8 mouse cellular contexts compared by ENCODE assay signal in genomic region chr5:136790570-136791196, GRCm38 (mm10).
DNase-seq lines count a peak whose midpoint lies in the region; ATAC-seq lines count a peak whose summit lies in the region.

No protein-coding gene starts in this region.

- no peaks in the 10 kb centered on the region for H3K9me3 ChIP-seq in hindbrain, embryonic 16.5 days (ENCODE audit: control insufficient read depth, low read length)

- peak; percentile 93 for ATAC-seq in hindbrain, embryonic 16.5 days
- ATAC-seq in megakaryocyte progenitor cell, adult 5-6 weeks (replicated peaks; ENCODE audit: poor library complexity), result peak; percentile 95

- 0 out of 2 replicates have a peak overlapping the region, but pooled peaks have one; percentile 1 for H3K4me2 ChIP-seq in hindbrain, embryonic 16.5 days (ENCODE audit: low read length)

- H3K9ac ChIP-seq in hindbrain, embryonic 16.5 days (ENCODE audit: low read depth, low read length), result no peak overlapping the region

- no peak overlapping the region for H3K27ac ChIP-seq in hindbrain, embryonic 16.5 days (ENCODE audit: low read depth, low read length)

- no peak overlapping the region for H3K4me3 ChIP-seq in hindbrain, embryonic 16.5 days (ENCODE audit: low read length)

- 15% methylated on average over 11 of the region's 11 CpGs for WGBS in hindbrain, embryonic 16.5 days

- H3K27me3 ChIP-seq in hindbrain, embryonic 16.5 days (replicated peaks; ENCODE audit: control insufficient read depth, insufficient read depth, low read length), result no peaks in the 10 kb centered on the region

- no peaks in the 10 kb centered on the region for H3K36me3 ChIP-seq in hindbrain, embryonic 16.5 days (ENCODE audit: control insufficient read depth, insufficient read depth, low read length)

- H3K4me1 ChIP-seq in hindbrain, embryonic 16.5 days (ENCODE audit: control insufficient read depth, insufficient read depth, low read depth, low read length), result no peaks in the 10 kb centered on the region

- peak; percentile 67 for DNase-seq in WW6 (ENCODE audit: low read depth, low spot score)
- peak; percentile 86 to 91 for DNase-seq in cerebellum, postnatal 25 days
- DNase-seq in frontal cortex, postnatal 36 days (ENCODE audit: low spot score in 2 of 2), result peak; percentile 93 to 95
- DNase-seq in left cerebral cortex, adult 11 months (ENCODE audit: low spot score), result peak; percentile 89
- peak; percentile 94 for DNase-seq in right cerebral cortex, postnatal 14 days
- peak; percentile 87 for DNase-seq in urinary bladder, postnatal 25 days (ENCODE audit: low spot score)
